Comparison of ENCODE assay signal across 10 mouse cellular contexts in the genomic region with DNA sequence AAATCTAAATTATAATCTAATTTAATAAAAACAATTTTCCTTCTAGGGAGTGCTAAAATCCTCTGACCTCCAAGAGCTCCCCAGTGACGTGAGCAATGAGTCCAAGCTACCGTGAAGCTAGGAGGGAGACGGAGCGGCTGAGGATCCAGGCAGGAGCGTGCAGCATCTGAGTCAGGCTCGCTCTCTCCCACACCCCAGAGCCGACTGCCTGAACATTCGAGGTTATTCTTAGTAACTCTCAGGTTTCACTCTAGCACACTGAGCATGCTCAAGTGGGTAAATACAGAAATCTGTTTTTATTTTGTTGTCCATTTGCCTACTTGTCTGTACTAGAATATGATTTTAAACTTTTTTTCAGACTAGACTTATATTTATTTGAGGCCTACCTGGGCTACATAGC. TPM values are rescaled to one million over a fixed set of nuclear protein-coding genes. Genes with fewer than 3 reads are reported as not detected.
A peak's percentile ranks its signal among the peaks of the same experiment; 100 is the strongest.
DNase-seq lines count a peak whose midpoint lies in the region; ATAC-seq and TF ChIP-seq lines count a peak whose summit lies in the region.
"Had no signal": no experiment of that assay in that cellular context is flagged by ENCODE, and none has a peak within 500 bp of the region (broad histone marks: within the 10 kb centered on the region; RNA-seq: fewer than 3 reads in every experiment).

No protein-coding gene starts in this region.

- H3K36me3 ChIP-seq in heart, embryonic 13.5 days: peaks cover 39% of the 10 kb centered on the region
- H3K36me3 ChIP-seq in myocyte (ENCODE audit: control insufficient read depth, insufficient read depth): no peaks in the 10 kb centered on the region
- H3K36me3 ChIP-seq in hindbrain, embryonic 16.5 days (ENCODE audit: control insufficient read depth, insufficient read depth, low read length): peaks cover 9% of the 10 kb centered on the region

- TF ChIP-seq POLR2A in cortical plate, adult 2 months (IDR thresholded peaks at IDR 0.05; ENCODE audit: extremely low read depth, insufficient read depth, low read length): peak; percentile 19; the same call in 1 of the 2 replicates
- TF ChIP-seq POLR2A in myocyte (IDR thresholded peaks at IDR 0.05; ENCODE audit: insufficient read length, low read depth): peak; percentile 66

- H3ac ChIP-seq in myocyte (ENCODE audit: control insufficient read depth, insufficient read length): no peak overlapping the region

- no peak overlapping the region for H3K27ac ChIP-seq in cortical plate, adult 2 months (ENCODE audit: insufficient read depth, low read length)
- peak overlapping the region; percentile 65 for H3K27ac ChIP-seq in heart, embryonic 13.5 days (replicated peaks)
- no peak overlapping the region for H3K27ac ChIP-seq in hindbrain, embryonic 16.5 days (ENCODE audit: low read depth, low read length)

- no peaks in the 10 kb centered on the region for H3K9me3 ChIP-seq in heart, embryonic 13.5 days
- no peaks in the 10 kb centered on the region for H3K9me3 ChIP-seq in hindbrain, embryonic 16.5 days (ENCODE audit: control insufficient read depth, low read length)
- H3K9me3 ChIP-seq: G1E had no signal

- WGBS in heart, embryonic 13.5 days: 31% methylated on average over 8 of the region's 8 CpGs
- WGBS in hindbrain, embryonic 16.5 days: 82% methylated on average over 8 of the region's 8 CpGs

- DNase-seq in layer of hippocampus, adult 11-12 months (ENCODE audit: low spot score): peak; percentile 24
- no peak for DNase-seq in layer of hippocampus, adult 9-10 months (ENCODE audit: low spot score)
- DNase-seq in kidney, postnatal 14 days: no peak
- DNase-seq in thymus, adult 18-20 months: no peak
- DNase-seq: thymus, postnatal 25 days had no signal

- no peaks in the 10 kb centered on the region for H3K27me3 ChIP-seq in heart, embryonic 13.5 days (replicated peaks)
- no peaks in the 10 kb centered on the region for H3K27me3 ChIP-seq in myocyte (ENCODE audit: control insufficient read depth, insufficient read depth, insufficient read length)
- H3K27me3 ChIP-seq in hindbrain, embryonic 16.5 days (replicated peaks; ENCODE audit: control insufficient read depth, insufficient read depth, low read length): no peaks in the 10 kb centered on the region

- no peak; the same call in 1 of the 2 replicates for ATAC-seq in heart, embryonic 13.5 days (ENCODE audit: extremely low read depth, insufficient number of reproducible peaks, low FRiP score, low TSS enrichment)
- ATAC-seq in hindbrain, embryonic 16.5 days: no peak

- no peak for TF ChIP-seq CTCF in cortical plate, adult 2 months (IDR thresholded peaks at IDR 0.05; ENCODE audit: extremely low read depth, insufficient read depth, low read length)

- peak overlapping the region; percentile 35; the same call in 1 of the 2 replicates for H3K4me2 ChIP-seq in heart, embryonic 13.5 days
- H3K4me2 ChIP-seq in myocyte (ENCODE audit: low read depth): peak overlapping the region; percentile 52
- no peak overlapping the region for H3K4me2 ChIP-seq in hindbrain, embryonic 16.5 days (ENCODE audit: low read length)

- H3K9ac ChIP-seq in heart, embryonic 13.5 days: no peak overlapping the region
- no peak overlapping the region for H3K9ac ChIP-seq in hindbrain, embryonic 16.5 days (ENCODE audit: low read depth, low read length)

- H3K79me2 ChIP-seq in myocyte (ENCODE audit: control insufficient read depth, insufficient read depth): no peaks in the 10 kb centered on the region

- no peak overlapping the region for H3K4me3 ChIP-seq in cortical plate, adult 2 months (ENCODE audit: insufficient read depth, low read length)
- no peak overlapping the region for H3K4me3 ChIP-seq in heart, embryonic 13.5 days
- no peak overlapping the region for H3K4me3 ChIP-seq in myocyte
- H3K4me3 ChIP-seq in hindbrain, embryonic 16.5 days (ENCODE audit: low read length): no peak overlapping the region

- H3K4me1 ChIP-seq in cortical plate, adult 2 months (ENCODE audit: control insufficient read depth, insufficient read depth, low read length): peaks cover 2% of the 10 kb centered on the region; the same call in 1 of the 2 replicates
- peaks cover 26% of the 10 kb centered on the region for H3K4me1 ChIP-seq in heart, embryonic 13.5 days
- H3K4me1 ChIP-seq in hindbrain, embryonic 16.5 days (ENCODE audit: control insufficient read depth, insufficient read depth, low read depth, low read length): no peaks in the 10 kb centered on the region

TF ChIP-seq in myocyte, 11 proteins besides CTCF, POLR2A, EP300 and RAD21:
- TF ChIP-seq TCF3 (IDR thresholded peaks at IDR 0.05; ENCODE audit: insufficient read length, low read depth): no peak
- peak; percentile 61 for TF ChIP-seq POLR2AphosphoS2 (IDR thresholded peaks at IDR 0.05; ENCODE audit: insufficient read length, low read depth)
- TF ChIP-seq E2F4 (IDR thresholded peaks at IDR 0.05; ENCODE audit: insufficient read depth): no peak
- peak in 1 of 3 experiments; percentile 38 for TF ChIP-seq MYOG (IDR thresholded peaks at IDR 0.05; ENCODE audit: control insufficient read depth in 1 of 3, insufficient read depth in 1 of 3, insufficient read length in 2 of 3, low read depth in 2 of 3)
- no peak for TF ChIP-seq SRF (IDR thresholded peaks at IDR 0.05; ENCODE audit: control insufficient read depth, insufficient read length, low read depth)
- TF ChIP-seq CEBPB (IDR thresholded peaks at IDR 0.05; ENCODE audit: insufficient read depth, poor library complexity, severe bottlenecking): no peak

RNA-seq across cellular contexts. Expression of gene Sh3bgrl3, which starts 28.2 kb away (rescaled TPM):
- 487 and 489 TPM in 2 replicates for polyA plus RNA-seq in cortical plate, adult 2 months (2012; rRNA removed)
- 198 and 202 TPM in 2 replicates for polyA plus RNA-seq in heart, embryonic 13.5 days (2015; fragmentation: Nextera tagmentation; extraction: Ambion mirVana)
- polyA plus RNA-seq in myocyte (2012; fragmentation: generic; extraction: Trizol): 262 TPM
- 467 and 509 TPM in 2 replicates for polyA plus RNA-seq in hindbrain, embryonic 16.5 days (2015; fragmentation: Nextera tagmentation; extraction: Ambion mirVana)

RNA-seq across cellular contexts. Expression of gene Cep85, which starts 30.2 kb away (rescaled TPM):
- 16.0 and 22.2 TPM in 2 replicates for polyA plus RNA-seq in cortical plate, adult 2 months (2012; rRNA removed)
- 25.8 and 28.3 TPM in 2 replicates for polyA plus RNA-seq in heart, embryonic 13.5 days (2015; fragmentation: Nextera tagmentation; extraction: Ambion mirVana)
- polyA plus RNA-seq in myocyte (2012; fragmentation: generic; extraction: Trizol): 21.4 TPM
- 17.6 and 18.0 TPM in 2 replicates for polyA plus RNA-seq in hindbrain, embryonic 16.5 days (2015; fragmentation: Nextera tagmentation; extraction: Ambion mirVana)

RNA-seq across cellular contexts. Expression of gene Gm7534, which starts 46.1 kb away (rescaled TPM):
- polyA plus RNA-seq in cortical plate, adult 2 months (2012; rRNA removed): not detected in 2 replicates
- polyA plus RNA-seq in heart, embryonic 13.5 days (2015; fragmentation: Nextera tagmentation; extraction: Ambion mirVana): not detected in 2 replicates
- polyA plus RNA-seq in myocyte (2012; fragmentation: generic; extraction: Trizol): not detected
- polyA plus RNA-seq in hindbrain, embryonic 16.5 days (2015; fragmentation: Nextera tagmentation; extraction: Ambion mirVana): not detected in 2 replicates
- polyA plus RNA-seq: G1E had no signal

RNA-seq across cellular contexts. Expression of gene Ubxn11, which starts 54.4 kb away (rescaled TPM):
- polyA plus RNA-seq in cortical plate, adult 2 months (2012; rRNA removed): 45.4 and 51.3 TPM in 2 replicates
- 1.7 and 2.1 TPM in 2 replicates for polyA plus RNA-seq in heart, embryonic 13.5 days (2015; fragmentation: Nextera tagmentation; extraction: Ambion mirVana)
- 1.5 TPM for polyA plus RNA-seq in myocyte (2012; fragmentation: generic; extraction: Trizol)
- polyA plus RNA-seq in hindbrain, embryonic 16.5 days (2015; fragmentation: Nextera tagmentation; extraction: Ambion mirVana): 21.3 and 21.5 TPM in 2 replicates
